Mouse (Mus musculus) olfactory bulb, adult 2 months (tissue): ENCODE data around the gene 3110082I17Rik.

Source experiments
- CTCF ChIP-seq: fragments of 200-500 bp; IDR thresholded peaks from 2 replicates; pipeline ENCODE4 v1.5.1; 2012; ENCODE audit warnings: low read depth, mild to moderate bottlenecking, low read length, moderate library complexity; ENCODE audit not compliant: insufficient read depth
- POLR2A ChIP-seq: fragments of 200-500 bp; IDR thresholded peaks from 2 replicates; pipeline ENCODE4 v1.6.1; 2012; ENCODE audit warnings: mild to moderate bottlenecking, low read depth, low read length, moderate library complexity; ENCODE audit not compliant: insufficient read depth

DNA sequence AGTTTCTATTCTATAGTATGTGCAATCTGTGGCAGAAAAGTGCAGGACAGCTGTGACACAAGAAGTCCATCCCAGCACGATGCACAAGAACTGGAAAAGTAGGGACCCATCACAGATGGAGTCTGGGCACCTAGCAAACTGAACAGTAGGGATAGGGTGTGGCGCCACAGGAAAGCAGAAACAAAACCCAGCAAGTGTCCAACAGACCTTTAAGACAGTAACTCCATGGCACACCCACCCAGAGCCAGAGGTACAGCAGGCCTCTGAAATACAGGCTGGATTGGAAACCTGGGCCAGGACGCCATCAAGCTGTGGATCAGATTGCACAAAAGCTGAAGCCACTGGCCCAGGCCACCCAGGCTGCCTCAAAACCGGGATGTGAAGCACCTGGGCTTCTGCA lies 17.4 kb downstream of the 3110082I17Rik start:
- TF ChIP-seq CTCF (no peak), POLR2A (no peak)
